Mouse (Mus musculus) C2C12 (cell line): ENCODE measurements at regions not wholly inside any gene's neighbourhood (a gene's known extent, or its start where the extent isn't known, plus 50 kb on each side); places are given as distances from the start of the nearest gene placed in this dataset.
A peak's percentile ranks its signal among the peaks of the same experiment; 100 is the strongest.

ENCODE experiments used
- H3K27me3 ChIP-seq: one replicate; pipeline ENCODE4 v1.6.1; 2011; ENCODE audit not compliant: control insufficient read depth, insufficient read depth, insufficient read length
- H3K36me3 ChIP-seq: one replicate; pipeline ENCODE4 v1.6.1; 2011; ENCODE audit not compliant: control insufficient read depth, insufficient read depth
- H3K4me3 ChIP-seq: one replicate; pipeline ENCODE4 v1.5.1; 2011; ENCODE audit warnings: mild to moderate bottlenecking, control low read depth; ENCODE audit not compliant: poor library complexity, insufficient read depth, severe bottlenecking
- H3K79me2 ChIP-seq: one replicate; pipeline ENCODE4 v1.6.1; 2011; ENCODE audit not compliant: control insufficient read depth, insufficient read depth
- H3K79me3 ChIP-seq: one replicate; pipeline ENCODE4 v1.6.1; 2011; ENCODE audit warnings: low read depth, control low read depth
- H3ac ChIP-seq: one replicate; pipeline ENCODE3; 2011; ENCODE audit warnings: low read depth; ENCODE audit not compliant: control insufficient read depth, insufficient read length
- CEBPB ChIP-seq: IDR thresholded peaks from one replicate; pipeline ENCODE4 v1.6.1; 2011; ENCODE audit warnings: low read depth, mild to moderate bottlenecking, control low read depth, moderate library complexity
- CTCF ChIP-seq: IDR thresholded peaks from one replicate; pipeline ENCODE4 v1.5.1; 2011; ENCODE audit not compliant: control insufficient read depth, insufficient read depth, insufficient read length
- FOSL1 ChIP-seq: IDR thresholded peaks from one replicate; pipeline ENCODE4 v1.8.0; 2011; ENCODE audit warnings: mild to moderate bottlenecking, low read length; ENCODE audit not compliant: poor library complexity, insufficient read depth, severe bottlenecking
- MAX ChIP-seq: IDR thresholded peaks from one replicate; pipeline ENCODE4 v1.6.1; 2011; ENCODE audit warnings: mild to moderate bottlenecking, control low read depth
- MYOD1 ChIP-seq: IDR thresholded peaks from one replicate; pipeline ENCODE4 v1.6.1; 2011; ENCODE audit warnings: low read depth; ENCODE audit not compliant: control insufficient read depth, insufficient read length
- MYOG ChIP-seq: IDR thresholded peaks from one replicate; pipeline ENCODE4 v1.6.1; 2011; ENCODE audit not compliant: control insufficient read depth, insufficient read length; ENCODE audit errors: extremely low read depth
- USF1 ChIP-seq: IDR thresholded peaks from one replicate; pipeline ENCODE4 v1.6.1; 2011; ENCODE audit warnings: low read depth, mild to moderate bottlenecking, control low read depth, moderate library complexity

DNA sequence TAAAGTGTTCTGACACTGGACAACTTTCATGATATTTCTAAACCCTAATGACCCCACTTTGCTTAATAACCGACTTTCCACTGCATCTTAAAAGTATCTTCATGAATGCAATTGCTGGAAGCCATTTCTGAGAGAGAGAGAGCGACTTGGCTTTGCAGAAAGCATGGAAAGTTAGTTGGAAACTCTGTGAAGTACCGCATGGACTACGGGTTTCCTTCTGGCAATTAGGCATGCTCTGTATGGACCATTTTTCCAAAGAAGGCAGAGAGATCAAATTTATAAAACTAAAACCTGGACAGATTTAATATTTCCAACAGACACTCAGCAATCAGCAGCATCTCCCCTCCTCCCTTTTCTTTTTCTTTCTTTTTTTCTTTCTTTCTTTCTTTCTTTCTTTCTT is 353.4 kb downstream of the Bckdhb start:
- no peaks in the 10 kb centered on the region for H3K27me3 ChIP-seq
- TF ChIP-seq MYOD1, result no peak
- TF ChIP-seq USF1, result no peak
- no peak for TF ChIP-seq FOSL1
- TF ChIP-seq MYOG, result no peak
- H3ac ChIP-seq, result no peak overlapping the region
- no peaks in the 10 kb centered on the region for H3K36me3 ChIP-seq
- H3K79me3 ChIP-seq, result no peaks in the 10 kb centered on the region
- no peaks in the 10 kb centered on the region for H3K79me2 ChIP-seq
- no peak overlapping the region for H3K4me3 ChIP-seq

DNA sequence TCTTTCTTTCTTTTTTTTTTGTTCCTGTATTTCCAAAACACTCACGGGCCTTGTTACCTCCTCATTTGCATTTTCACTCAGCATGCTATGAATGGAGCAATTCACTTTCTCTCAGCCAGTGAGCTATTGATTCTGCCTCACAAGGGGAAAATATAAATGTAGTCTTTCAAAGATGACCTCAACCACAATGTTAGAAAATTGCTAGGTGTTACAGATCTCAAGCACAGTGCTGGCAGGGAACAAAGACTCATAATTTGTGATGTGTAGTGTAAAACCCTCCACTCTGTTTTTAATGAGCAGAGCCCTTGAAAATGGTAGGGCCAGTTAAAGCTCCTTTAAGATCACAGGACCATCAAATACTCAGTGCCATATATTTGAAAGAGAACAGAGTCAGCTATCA is 353.8 kb downstream of the Bckdhb start:
- no peak overlapping the region for H3K4me3 ChIP-seq
- no peaks in the 10 kb centered on the region for H3K79me3 ChIP-seq
- H3K27me3 ChIP-seq, result no peaks in the 10 kb centered on the region
- H3K36me3 ChIP-seq, result no peaks in the 10 kb centered on the region
- TF ChIP-seq MAX (no peak), MYOD1 (no peak), MYOG (no peak), CEBPB (no peak), USF1 (no peak), CTCF (no peak)
- H3K79me2 ChIP-seq, result no peaks in the 10 kb centered on the region
- H3ac ChIP-seq, result no peak overlapping the region

DNA sequence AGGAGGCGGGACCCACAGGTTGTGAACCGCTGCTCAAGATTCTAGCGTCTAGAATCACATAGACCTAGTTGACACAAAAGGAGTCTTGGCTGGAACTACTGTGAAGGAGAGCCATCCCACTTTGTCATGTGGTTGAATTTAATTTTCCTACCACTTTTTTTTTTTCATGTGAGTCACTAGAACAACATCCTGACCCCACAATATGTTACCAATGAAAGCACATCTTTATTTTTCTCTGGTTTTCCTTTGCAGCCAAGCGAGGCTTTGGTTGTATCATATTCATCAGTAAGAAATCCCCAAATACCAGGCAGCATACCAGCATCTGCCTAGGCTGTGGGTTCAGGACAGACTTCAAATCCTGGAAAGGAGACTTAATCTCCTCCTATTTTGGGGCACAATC is 356.0 kb downstream of the Bckdhb start:
- Histone ChIP-seq H3K36me3 (no peaks in the 10 kb centered on the region), H3K4me3 (no peak overlapping the region), H3K27me3 (no peaks in the 10 kb centered on the region), H3K79me3 (no peaks in the 10 kb centered on the region), H3ac (no peak overlapping the region), H3K79me2 (no peaks in the 10 kb centered on the region)
- peak; percentile 63 for TF ChIP-seq USF1
- peak; percentile 27 for TF ChIP-seq FOSL1
- no peak for TF ChIP-seq CEBPB

- no peak for TF ChIP-seq FOSL1
- TF ChIP-seq USF1, result no peak
- TF ChIP-seq MAX, result no peak
- no peak for TF ChIP-seq CTCF
- no peak for TF ChIP-seq MYOG
- TF ChIP-seq CEBPB, result no peak
- no peak for TF ChIP-seq MYOD1
- H3K79me2 ChIP-seq, result no peaks in the 10 kb centered on the region
- no peaks in the 10 kb centered on the region for H3K27me3 ChIP-seq
- H3K79me3 ChIP-seq, result no peaks in the 10 kb centered on the region
- no peaks in the 10 kb centered on the region for H3K36me3 ChIP-seq
- H3K4me3 ChIP-seq, result no peak overlapping the region
- no peak overlapping the region for H3ac ChIP-seq
Measured at GRCm38 (mm10) chr9:84281610-84282009, 356.7 kb downstream of the Bckdhb start.

DNA sequence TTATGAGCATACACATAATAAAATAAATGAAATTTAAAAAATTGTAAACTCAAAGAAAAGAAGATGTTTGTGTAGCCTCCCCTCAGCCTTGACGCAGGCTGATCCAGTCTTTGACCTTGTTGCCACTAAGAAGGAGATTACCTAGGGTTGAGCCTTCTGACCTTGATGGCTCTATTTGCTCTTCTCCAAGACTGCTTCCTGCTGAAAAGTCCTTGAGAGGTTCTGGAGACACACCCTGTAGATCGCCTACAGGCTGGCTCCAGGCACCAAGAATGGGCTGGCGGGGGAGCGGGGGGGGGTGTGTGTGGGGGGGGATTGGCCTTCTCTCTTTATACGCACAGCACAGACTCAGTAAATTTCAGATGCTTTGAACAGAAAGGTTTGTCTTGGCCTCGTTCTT is 358.4 kb downstream of the Bckdhb start:
- H3K4me3 ChIP-seq, result no peak overlapping the region
- no peaks in the 10 kb centered on the region for H3K79me2 ChIP-seq
- H3K36me3 ChIP-seq, result no peaks in the 10 kb centered on the region
- no peaks in the 10 kb centered on the region for H3K79me3 ChIP-seq
- H3ac ChIP-seq, result no peak overlapping the region
- no peak for TF ChIP-seq MYOG
- TF ChIP-seq MAX, result no peak
- no peak for TF ChIP-seq MYOD1
- no peak for TF ChIP-seq CTCF
- no peak for TF ChIP-seq FOSL1
- TF ChIP-seq CEBPB, result no peak
- TF ChIP-seq USF1, result no peak
- no peaks in the 10 kb centered on the region for H3K27me3 ChIP-seq

- TF ChIP-seq FOSL1 (no peak), CEBPB (no peak), MYOG (no peak), USF1 (no peak)
- no peaks in the 10 kb centered on the region for H3K79me2 ChIP-seq
Measured at GRCm38 (mm10) chr9:84285604-84286003, 360.7 kb downstream of the Bckdhb start.

More at GRCm38 (mm10) chr9:84285604-84286003, 360.7 kb downstream of the Bckdhb start:
- Histone ChIP-seq H3K36me3 (no peaks in the 10 kb centered on the region), H3K27me3 (no peaks in the 10 kb centered on the region), H3K4me3 (no peak overlapping the region), H3K79me3 (no peaks in the 10 kb centered on the region), H3ac (no peak overlapping the region)
